Mouse (Mus musculus) urinary bladder, postnatal 25 days (tissue): ENCODE measurements around the gene Asb18.

Source experiments
- DNase-seq: peaks from one replicate; pipeline ENCODE4 v3.0.0; 2022; ENCODE audit warnings: low spot score

Asb18 gene

GRCm38 (mm10) chr1:90014446-90014845 lies at the start of gene Asb18:
Gene Asb18, minus strand, starts transcription at chr1:90014666.
- DNase-seq: no peak

GRCm38 (mm10) chr1:90060599-90060998 lies 46.1 kb upstream of the Asb18 start:
- peak; percentile 48 for DNase-seq

- DNase-seq: no peak
Measured at GRCm38 (mm10) chr1:90060054-90060453, 45.6 kb upstream of the Asb18 start.

GRCm38 (mm10) chr1:90054991-90055390 lies 40.5 kb upstream of the Asb18 start:
- DNase-seq: no peak

- peak; percentile 50 for DNase-seq
Measured at GRCm38 (mm10) chr1:90051347-90051746, 36.9 kb upstream of the Asb18 start.

- DNase-seq: no peak
Measured at GRCm38 (mm10) chr1:90050046-90050739, 35.7 kb upstream of the Asb18 start.

- no peak for DNase-seq
Measured at GRCm38 (mm10) chr1:90028305-90028704, 13.8 kb upstream of the Asb18 start.

- DNase-seq: no peak
Measured at GRCm38 (mm10) chr1:90026945-90027344, 12.5 kb upstream of the Asb18 start.

GRCm38 (mm10) chr1:90020336-90020735 lies 5.9 kb upstream of the Asb18 start:
- DNase-seq: no peak

GRCm38 (mm10) chr1:90018071-90018470 lies 3.6 kb upstream of the Asb18 start:
- DNase-seq: no peak

- DNase-seq: no peak
Measured at GRCm38 (mm10) chr1:90013273-90013672, 1.2 kb downstream of the Asb18 start.

- no peak for DNase-seq
Measured at GRCm38 (mm10) chr1:90012850-90013249, 1.6 kb downstream of the Asb18 start.

GRCm38 (mm10) chr1:90012168-90012567 lies 2.3 kb downstream of the Asb18 start:
- DNase-seq: no peak

GRCm38 (mm10) chr1:90010077-90010476 lies 4.4 kb downstream of the Asb18 start:
- no peak for DNase-seq

- no peak for DNase-seq
Measured at GRCm38 (mm10) chr1:90009188-90009587, 5.3 kb downstream of the Asb18 start.

- DNase-seq: no peak
Measured at GRCm38 (mm10) chr1:90006666-90007065, 7.8 kb downstream of the Asb18 start.

- no peak for DNase-seq
Measured at GRCm38 (mm10) chr1:90000981-90001380, 13.5 kb downstream of the Asb18 start.

GRCm38 (mm10) chr1:89999858-90000257 lies 14.6 kb downstream of the Asb18 start:
- DNase-seq: no peak

GRCm38 (mm10) chr1:89998696-89999095 lies 15.8 kb downstream of the Asb18 start:
- DNase-seq: no peak

- DNase-seq: no peak
Measured at GRCm38 (mm10) chr1:89998076-89998475, 16.4 kb downstream of the Asb18 start.

GRCm38 (mm10) chr1:89992256-89992655 lies 22.2 kb downstream of the Asb18 start:
- DNase-seq: no peak

- no peak for DNase-seq
Measured at GRCm38 (mm10) chr1:89977261-89977660, 37.2 kb downstream of the Asb18 start.

- no peak for DNase-seq
Measured at GRCm38 (mm10) chr1:89976411-89976810, 38.1 kb downstream of the Asb18 start.

- DNase-seq: no peak
Measured at GRCm38 (mm10) chr1:89974541-89974940, 39.9 kb downstream of the Asb18 start.
